Mouse (Mus musculus) G1E (cell line): ENCODE measurements around the gene Fibcd1. TPM values are rescaled to one million over a fixed set of nuclear protein-coding genes. Genes with fewer than 3 reads are reported as not detected.

ENCODE experiments used
- ATAC-seq: 2 replicates; pipeline ENCODE4 v1.8.0; 2016; ENCODE audit warnings: mild to moderate bottlenecking; ENCODE audit not compliant: insufficient number of reproducible peaks, poor library complexity, low FRiP score, severe bottlenecking; ENCODE audit errors: extremely low read depth
- DNase-seq: peaks from one replicate; pipeline ENCODE4 v3.0.0; 2012; ENCODE audit warnings: low spot score
- H3K27me3 ChIP-seq: 2 replicates; pipeline ENCODE4 v1.6.1; 2012; ENCODE audit warnings: mild to moderate bottlenecking, low read length, inconsistent platforms; ENCODE audit not compliant: insufficient read depth
- H3K36me3 ChIP-seq: replicated peaks from 2 replicates; pipeline ENCODE3; 2012; ENCODE audit warnings: mild to moderate bottlenecking, inconsistent platforms
- H3K4me1 ChIP-seq: 2 replicates; pipeline ENCODE4 v1.6.1; 2012; ENCODE audit warnings: low read depth, low read length, inconsistent platforms, mixed read lengths; ENCODE audit not compliant: insufficient read depth
- H3K4me3 ChIP-seq: 2 replicates; pipeline ENCODE4 v1.5.1; 2012; ENCODE audit warnings: low read depth, mild to moderate bottlenecking, inconsistent platforms, low read length, moderate library complexity, mixed read lengths
- H3K9me3 ChIP-seq: replicated peaks from 2 replicates; pipeline ENCODE4 v1.6.1; 2012; ENCODE audit warnings: inconsistent platforms
- CTCF ChIP-seq: IDR thresholded peaks from 2 replicates; pipeline ENCODE4 v1.5.1; 2012; ENCODE audit warnings: low read depth, low read length, inconsistent platforms, mixed read lengths
- GATA1 ChIP-seq: IDR thresholded peaks from 2 replicates; pipeline ENCODE4 v1.6.1; 2012; ENCODE audit warnings: borderline replicate concordance, low read length, inconsistent platforms, mixed read lengths
- GATA2 ChIP-seq: IDR thresholded peaks from 2 replicates; pipeline ENCODE4 v1.6.1; 2012; ENCODE audit warnings: low read depth, low read length, inconsistent platforms, borderline replicate concordance
- POLR2AphosphoS5 ChIP-seq: IDR thresholded peaks from 2 replicates; pipeline ENCODE4 v1.6.1; 2012; ENCODE audit warnings: low read depth, low read length, inconsistent platforms; ENCODE audit not compliant: insufficient replicate concordance
- TAL1 ChIP-seq: conservative IDR thresholded peaks from 2 replicates; pipeline ENCODE4 v1.6.1; 2012; ENCODE audit warnings: low read depth, low read length, inconsistent platforms, mixed read lengths
- polyA plus RNA-seq: library from polyadenylated mRNA; stranded (reverse); fragments of >175 nt; gene quantifications from 2 replicates; pipeline ENCODE4 v1.2.3, GENCODE M21; 2012
- total RNA-seq, 2 experiments: library from RNA; stranded (forward) in 1 of 2; stranded (reverse) in 1 of 2; fragments of 200-1000 nt in 1 of 2; fragments of >200 nt in 1 of 2; fragmentation: Nextera tagmentation in 1 of 2; gene quantifications; 2 replicates each; pipeline ENCODE4 v1.2.3; 2014 to 2017

The Fibcd1 gene
- total and polyA plus RNA-seq, 3 experiments: 0.11 TPM; not detected in 2

- peaks cover 95% of the 10 kb centered on the region for H3K36me3 ChIP-seq
- DNase-seq (no peak), ATAC-seq (no peak)
- TF ChIP-seq GATA2: no peak
- TF ChIP-seq TAL1: no peak
- no peaks in the 10 kb centered on the region for H3K9me3 ChIP-seq
- no peaks in the 10 kb centered on the region for H3K4me1 ChIP-seq
- no peak overlapping the region for H3K4me3 ChIP-seq
- no peaks in the 10 kb centered on the region for H3K27me3 ChIP-seq
These were observed 48.9 kb downstream of the Fibcd1 start for GRCm38 (mm10) chr2:31796943-31797342.

DNA sequence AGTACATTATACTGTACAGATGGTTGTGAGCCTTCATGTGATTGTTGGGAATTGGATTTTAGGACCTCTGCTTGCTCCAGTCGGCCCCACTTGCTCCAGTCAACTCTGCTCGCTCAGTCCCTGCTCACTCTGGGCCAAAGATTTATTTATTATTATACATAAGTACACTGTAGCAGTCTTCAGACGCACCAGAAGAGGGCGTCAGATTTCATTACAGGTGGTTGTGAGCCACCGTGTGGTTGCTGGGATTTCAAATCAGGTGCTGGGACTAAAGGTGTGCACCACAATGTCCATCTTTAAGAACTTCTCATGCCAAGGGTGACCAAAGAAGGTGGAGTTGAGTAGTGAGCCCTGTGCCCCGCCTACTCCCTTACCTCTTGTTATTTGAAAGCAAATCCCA lies 53.2 kb downstream of the Fibcd1 start:
- Histone ChIP-seq H3K4me1 (no peaks in the 10 kb centered on the region), H3K9me3 (no peaks in the 10 kb centered on the region), H3K4me3 (no peak overlapping the region), H3K27me3 (no peaks in the 10 kb centered on the region), H3K36me3 (peaks cover 90% of the 10 kb centered on the region)
- TF ChIP-seq TAL1 (no peak), GATA1 (no peak), CTCF (no peak), POLR2AphosphoS5 (no peak), GATA2 (no peak)
- ATAC-seq (no peak), DNase-seq (no peak)

- ATAC-seq: no peak
- H3K27me3 ChIP-seq: no peaks in the 10 kb centered on the region
- H3K4me3 ChIP-seq: no peak overlapping the region
- DNase-seq: no peak
- no peaks in the 10 kb centered on the region for H3K4me1 ChIP-seq
- peaks cover 90% of the 10 kb centered on the region for H3K36me3 ChIP-seq
- H3K9me3 ChIP-seq: no peaks in the 10 kb centered on the region
- TF ChIP-seq GATA2 (no peak), GATA1 (no peak), CTCF (no peak), TAL1 (no peak), POLR2AphosphoS5 (no peak)
These were observed 54.5 kb downstream of the Fibcd1 start for GRCm38 (mm10) chr2:31791260-31791659.

DNA sequence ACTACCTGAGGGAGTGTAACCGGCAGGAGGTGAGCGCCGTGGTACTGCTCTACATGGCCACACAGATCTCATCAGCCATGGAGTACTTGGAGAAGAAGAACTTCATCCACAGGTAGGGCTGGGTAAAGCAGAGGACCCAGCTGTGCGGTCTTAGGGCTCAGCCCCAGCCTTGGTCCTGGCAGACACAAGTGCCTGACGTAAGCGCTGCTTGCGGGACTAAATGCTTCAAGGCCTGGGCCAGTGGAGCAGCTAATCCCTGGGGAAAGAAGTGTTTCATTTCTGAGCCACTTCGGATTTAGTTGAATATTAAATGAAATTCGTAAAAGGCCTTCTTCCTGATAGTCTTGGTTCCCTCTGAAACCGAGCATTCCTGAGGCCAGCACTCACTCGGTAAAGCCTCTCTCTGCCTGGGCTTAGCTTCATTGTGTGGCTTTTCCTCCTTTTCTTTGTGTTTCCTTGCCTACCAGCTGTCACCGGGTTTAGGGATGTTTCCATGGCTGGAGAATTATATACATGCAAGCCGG lies 55.0 kb downstream of the Fibcd1 start:
- no peak for TF ChIP-seq TAL1
- TF ChIP-seq GATA1: no peak
- no peak for TF ChIP-seq POLR2AphosphoS5
- no peak for TF ChIP-seq GATA2
- TF ChIP-seq CTCF: no peak
- ATAC-seq (no peak), DNase-seq (no peak)
- Histone ChIP-seq H3K4me3 (no peak overlapping the region), H3K36me3 (peaks cover 90% of the 10 kb centered on the region), H3K4me1 (no peaks in the 10 kb centered on the region), H3K9me3 (no peaks in the 10 kb centered on the region), H3K27me3 (no peaks in the 10 kb centered on the region)

- H3K27me3 ChIP-seq: no peaks in the 10 kb centered on the region
- no peaks in the 10 kb centered on the region for H3K4me1 ChIP-seq
- no peak for DNase-seq
- H3K4me3 ChIP-seq: no peak overlapping the region
- peaks cover 93% of the 10 kb centered on the region for H3K36me3 ChIP-seq
- H3K9me3 ChIP-seq: peaks cover 7% of the 10 kb centered on the region
- TF ChIP-seq POLR2AphosphoS5 (no peak), GATA1 (no peak), CTCF (no peak), GATA2 (no peak), TAL1 (no peak)
- ATAC-seq: no peak
These were observed 56.6 kb downstream of the Fibcd1 start for GRCm38 (mm10) chr2:31789215-31789614.

DNA sequence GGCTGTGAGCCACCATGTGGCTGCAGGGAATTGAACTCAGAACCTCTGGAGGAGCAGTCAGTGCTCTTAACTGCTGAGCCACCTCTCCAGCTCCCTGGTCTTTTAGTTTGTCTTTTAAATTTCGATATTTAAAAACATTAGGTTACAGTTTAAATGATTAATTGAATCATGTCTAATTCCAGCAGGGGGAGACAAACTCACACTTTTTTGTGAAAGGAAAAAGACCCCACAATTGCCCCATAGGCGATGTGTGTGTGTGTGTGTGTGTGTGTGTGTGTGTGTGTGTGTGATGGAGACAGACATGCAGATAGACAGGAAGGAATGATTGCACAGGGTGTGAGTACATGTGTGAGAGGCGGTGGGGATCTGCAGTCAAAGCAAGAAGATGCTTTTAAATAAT lies 57.6 kb downstream of the Fibcd1 start:
- Histone ChIP-seq H3K4me1 (no peaks in the 10 kb centered on the region), H3K9me3 (peaks cover 7% of the 10 kb centered on the region), H3K4me3 (no peak overlapping the region), H3K27me3 (no peaks in the 10 kb centered on the region), H3K36me3 (peaks cover 93% of the 10 kb centered on the region)
- TF ChIP-seq TAL1: no peak
- TF ChIP-seq GATA2: no peak
- no peak for TF ChIP-seq CTCF
- no peak for TF ChIP-seq POLR2AphosphoS5
- TF ChIP-seq GATA1: no peak
- ATAC-seq: no peak
- DNase-seq: no peak

DNA sequence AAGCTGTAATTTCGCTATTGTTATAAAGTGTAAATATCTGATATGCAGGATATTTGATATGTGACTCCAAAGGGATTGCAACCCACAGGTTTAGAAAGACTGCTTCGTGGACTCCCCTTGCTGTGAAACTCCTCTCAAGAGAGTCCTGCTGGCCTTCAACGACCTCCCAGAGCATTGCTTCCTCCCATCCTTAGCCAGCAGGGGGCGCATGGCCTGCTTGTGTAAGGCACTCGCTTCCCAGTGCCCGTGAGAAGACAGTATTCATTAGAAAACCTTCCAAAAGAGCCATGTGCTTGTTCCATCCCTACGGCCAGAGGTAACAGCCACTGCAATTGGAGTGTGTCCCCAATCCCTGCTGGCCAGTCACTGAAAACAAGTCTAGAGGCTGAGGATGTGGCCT lies 58.8 kb downstream of the Fibcd1 start:
- ATAC-seq (no peak), DNase-seq (peak; percentile 52)
- TF ChIP-seq CTCF: peak; percentile 88
- no peak for TF ChIP-seq GATA2
- Histone ChIP-seq H3K9me3 (peaks cover 7% of the 10 kb centered on the region), H3K4me3 (no peak overlapping the region), H3K27me3 (no peaks in the 10 kb centered on the region), H3K36me3 (peaks cover 95% of the 10 kb centered on the region), H3K4me1 (no peaks in the 10 kb centered on the region)
